Mouse (Mus musculus) c-Kit-negative CD71-positive TER-119-positive erythroid progenitor cells, embryonic 14.5 days (primary cell): Measurements from ENCODE around the gene Xpo1.
"Not testable (repeated sequence)": the region's sequence is repeated elsewhere in the genome, so short reads cannot be mapped to it uniquely, and the experiment has no call there.

Experiments used
- DNase-seq: peaks from one replicate; pipeline ENCODE4 v3.0.0-alpha.2; 2013; ENCODE audit warnings: low read depth, low spot score

Gene Xpo1

GRCm38 (mm10) chr11:23255427-23256193, at the start of gene Xpo1:
Xpo1 (plus strand) TSS chr11:23256041.
- peak; percentile 99 for DNase-seq

GRCm38 (mm10) chr11:23209717-23210116, 46.1 kb upstream of the Xpo1 start:
- no peak for DNase-seq

- DNase-seq = no peak
These were observed 45.0 kb upstream of the Xpo1 start for GRCm38 (mm10) chr11:23210590-23211510.

- no peak for DNase-seq
These were observed 38.4 kb upstream of the Xpo1 start for GRCm38 (mm10) chr11:23217430-23217829.

- DNase-seq = no peak
These were observed 19.8 kb upstream of the Xpo1 start for GRCm38 (mm10) chr11:23236015-23236414.

GRCm38 (mm10) chr11:23253931-23254330, 1.9 kb upstream of the Xpo1 start:
- no peak for DNase-seq

- peak; percentile 48 for DNase-seq
These were observed 1.3 kb upstream of the Xpo1 start for GRCm38 (mm10) chr11:23254548-23254947.

- DNase-seq = no peak
These were observed 801 bp upstream of the Xpo1 start for GRCm38 (mm10) chr11:23255053-23255426.

- peak; percentile 37 for DNase-seq
These were observed 457 bp downstream of the Xpo1 start for GRCm38 (mm10) chr11:23256194-23256802.

- DNase-seq = peak; percentile 78
These were observed 1.2 kb downstream of the Xpo1 start for GRCm38 (mm10) chr11:23256803-23257704.

- no peak for DNase-seq
These were observed 3.2 kb downstream of the Xpo1 start for GRCm38 (mm10) chr11:23259073-23259472.

- DNase-seq = no peak
These were observed 3.6 kb downstream of the Xpo1 start for GRCm38 (mm10) chr11:23259481-23259880.

GRCm38 (mm10) chr11:23260186-23260585, 4.3 kb downstream of the Xpo1 start:
- no peak for DNase-seq

GRCm38 (mm10) chr11:23261490-23261889, 5.6 kb downstream of the Xpo1 start:
- no peak for DNase-seq

- DNase-seq = no peak
These were observed 9.1 kb downstream of the Xpo1 start for GRCm38 (mm10) chr11:23264949-23265348.

GRCm38 (mm10) chr11:23271770-23272724, 16.2 kb downstream of the Xpo1 start:
- peak; percentile 29 for DNase-seq

- no peak for DNase-seq
These were observed 19.9 kb downstream of the Xpo1 start for GRCm38 (mm10) chr11:23275780-23276179.

GRCm38 (mm10) chr11:23284469-23284868, 28.6 kb downstream of the Xpo1 start:
- no peak for DNase-seq

GRCm38 (mm10) chr11:23288866-23289265, 33.0 kb downstream of the Xpo1 start:
- not testable (repeated sequence) for DNase-seq

GRCm38 (mm10) chr11:23297379-23297778, 41.5 kb downstream of the Xpo1 start:
- DNase-seq = no peak
